Mouse (Mus musculus): ENCODE results near the gene Olfr1366. TPM values are rescaled to one million over a fixed set of nuclear protein-coding genes. Genes with fewer than 3 reads are reported as not detected.

Olfr1366 gene
- polyA plus RNA-seq, 1 experiment from 2014 or later = 0.10 TPM

DNA sequence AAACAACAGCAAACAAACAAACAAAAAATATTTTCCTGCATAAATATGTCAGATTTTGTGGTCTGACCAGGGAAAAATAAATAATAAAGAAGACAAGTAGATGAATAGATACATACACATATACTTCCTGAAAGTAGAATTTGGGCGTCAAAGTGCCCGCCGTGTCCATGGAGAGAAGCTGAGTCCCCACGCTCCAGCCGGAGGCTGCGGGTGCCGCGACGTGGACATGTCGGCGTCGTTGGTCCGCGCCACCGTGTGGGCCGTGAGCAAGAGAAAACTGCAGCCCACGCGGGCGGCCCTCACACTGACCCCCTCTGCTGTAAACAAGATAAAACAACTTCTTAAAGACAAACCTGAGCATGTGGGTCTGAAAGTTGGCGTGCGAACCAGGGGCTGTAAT, 47.5 kb downstream of the Olfr1366 start, which contains the start of gene AK157302:
AK157302 (plus strand) TSS at position 144 of the 400 bp plus-strand sequence.
- H3K36me3 ChIP-seq = no peaks in the 10 kb centered on the region
- no peak for ATAC-seq (ENCODE audit: insufficient number of reproducible peaks, low FRiP score)
- WGBS = 87% methylated on average over 21 of the region's 21 CpGs

DNA sequence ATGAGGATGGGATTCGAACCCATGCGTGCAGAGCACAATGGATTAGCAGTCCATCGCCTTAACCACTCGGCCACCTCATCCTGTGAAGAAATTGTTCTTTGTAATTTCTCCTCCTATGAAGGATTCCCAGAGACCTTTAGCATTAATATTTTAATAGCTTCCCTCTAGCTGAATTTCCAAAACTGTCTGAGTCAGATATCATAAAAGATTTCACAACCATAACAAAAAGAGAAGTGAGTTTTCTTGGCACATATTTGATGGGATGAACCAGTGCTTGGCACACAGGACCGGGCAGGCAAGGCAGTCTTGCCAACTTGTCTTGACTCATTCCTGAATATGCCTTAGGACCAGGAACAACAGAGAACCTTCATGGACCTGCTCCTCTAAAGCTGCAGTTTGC, 49.8 kb downstream of the Olfr1366 start:
- no peaks in the 10 kb centered on the region for H3K4me1 ChIP-seq (replicated peaks)
- no peak overlapping the region for H3K4me3 ChIP-seq
- no peaks in the 10 kb centered on the region for H3K36me3 ChIP-seq
- H3K4me2 ChIP-seq = no peak overlapping the region
- no peak for ATAC-seq (ENCODE audit: insufficient number of reproducible peaks, low FRiP score)
- 89% methylated on average over 5 of the region's 5 CpGs for WGBS
- H3K27me3 ChIP-seq (replicated peaks) = no peaks in the 10 kb centered on the region
- H3K27ac ChIP-seq (ENCODE audit: poor library complexity, severe bottlenecking) = no peak overlapping the region
- no peaks in the 10 kb centered on the region for H3K9me3 ChIP-seq (replicated peaks)
- H3K9ac ChIP-seq = no peak overlapping the region

More for the DNA sequence above, 47.5 kb downstream of the Olfr1366 start, which contains the start of gene AK157302:
- Histone ChIP-seq H3K4me1 (replicated peaks) (no peaks in the 10 kb centered on the region), H3K27ac (ENCODE audit: poor library complexity, severe bottlenecking) (no peak within 1 kb of the TSS), H3K4me3 (no peak within 1 kb of the TSS), H3K9me3 (replicated peaks) (no peaks in the 10 kb centered on the region), H3K4me2 (no peak within 1 kb of the TSS), H3K9ac (no peak within 1 kb of the TSS), H3K27me3 (replicated peaks) (no peaks in the 10 kb centered on the region)

DNA sequence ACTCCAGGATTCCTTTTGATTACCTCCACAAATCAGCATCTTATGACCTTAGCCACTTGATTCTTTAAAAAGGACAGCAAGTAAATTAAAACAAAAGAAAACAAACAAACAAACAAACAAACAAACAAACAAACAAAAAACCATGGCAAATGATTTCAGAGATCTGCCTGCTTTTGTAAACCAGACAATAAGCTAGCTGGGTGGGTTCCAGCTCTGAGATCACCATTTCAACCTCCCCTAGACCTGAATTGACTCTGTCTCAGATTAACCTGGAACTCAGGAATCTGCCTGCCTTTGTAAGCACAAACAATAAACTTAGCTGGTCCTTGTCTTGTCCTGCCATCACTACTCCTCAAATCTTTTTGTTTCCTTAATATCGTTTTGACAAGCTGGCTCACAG, 55.7 kb downstream of the Olfr1366 start:
- H3K4me2 ChIP-seq = no peak overlapping the region
- no peaks in the 10 kb centered on the region for H3K4me1 ChIP-seq (replicated peaks)
- 78% methylated on average over 1 of the region's 1 CpGs for WGBS
- H3K9me3 ChIP-seq (replicated peaks) = peaks cover 3% of the 10 kb centered on the region
- H3K4me3 ChIP-seq = no peak overlapping the region
- H3K36me3 ChIP-seq = peaks cover 16% of the 10 kb centered on the region
- H3K27ac ChIP-seq (ENCODE audit: poor library complexity, severe bottlenecking) = no peak overlapping the region
- no peaks in the 10 kb centered on the region for H3K27me3 ChIP-seq (replicated peaks)
- no peak for ATAC-seq (ENCODE audit: insufficient number of reproducible peaks, low FRiP score)
- H3K9ac ChIP-seq = no peak overlapping the region

Other genes starting within 250 kb of the Olfr1366 start
- not detected in 2 replicates for gene Gpx6, start 230.7 kb downstream of the Olfr1366 start, polyA plus RNA-seq (2016; fragmentation: Nextera tagmentation; extraction: Ambion mirVana)
- gene Olfr1367, start 195.9 kb downstream of the Olfr1366 start, polyA plus RNA-seq (2016; fragmentation: Nextera tagmentation; extraction: Ambion mirVana) = not detected in 2 replicates
- 8.8 and 9.9 TPM in 2 replicates for gene Zscan12, start 180.0 kb downstream of the Olfr1366 start, polyA plus RNA-seq (2016; fragmentation: Nextera tagmentation; extraction: Ambion mirVana)
- 71.2 and 72.6 TPM in 2 replicates for gene Zkscan3, start 140.1 kb downstream of the Olfr1366 start, polyA plus RNA-seq (2016; fragmentation: Nextera tagmentation; extraction: Ambion mirVana)
- gene Pgbd1, start 101.8 kb downstream of the Olfr1366 start, polyA plus RNA-seq (2016; fragmentation: Nextera tagmentation; extraction: Ambion mirVana) = 2.2 and 3.1 TPM in 2 replicates
- 26.8 and 28.1 TPM in 2 replicates for gene Zscan26, start 89.1 kb downstream of the Olfr1366 start, polyA plus RNA-seq (2016; fragmentation: Nextera tagmentation; extraction: Ambion mirVana)
- 2.3 and 2.4 TPM in 2 replicates for gene Nkapl, start 74.3 kb downstream of the Olfr1366 start, polyA plus RNA-seq (2016; fragmentation: Nextera tagmentation; extraction: Ambion mirVana)
- gene Zkscan4, start 63.9 kb downstream of the Olfr1366 start, polyA plus RNA-seq (2016; fragmentation: Nextera tagmentation; extraction: Ambion mirVana) = 1.7 and 2.1 TPM in 2 replicates
- gene Gm10065, start 63.4 kb downstream of the Olfr1366 start, polyA plus RNA-seq (2016; fragmentation: Nextera tagmentation; extraction: Ambion mirVana) = not detected in 2 replicates
- 0.24 and 0.33 TPM in 2 replicates for gene AK157302, start 47.6 kb downstream of the Olfr1366 start, polyA plus RNA-seq (2016; fragmentation: Nextera tagmentation; extraction: Ambion mirVana)
- gene Gm11273, start 41.4 kb downstream of the Olfr1366 start, polyA plus RNA-seq (2016; fragmentation: Nextera tagmentation; extraction: Ambion mirVana) = 6.4 and 10.3 TPM in 2 replicates
- gene Zkscan8, start 11.7 kb downstream of the Olfr1366 start, polyA plus RNA-seq (2016; fragmentation: Nextera tagmentation; extraction: Ambion mirVana) = 6.6 and 6.8 TPM in 2 replicates
- gene Olfr1535, start 17.1 kb upstream of the Olfr1366 start, polyA plus RNA-seq (2016; fragmentation: Nextera tagmentation; extraction: Ambion mirVana) = 0.04 and 0.05 TPM in 2 replicates
- gene Olfr1364, start 39.0 kb upstream of the Olfr1366 start, polyA plus RNA-seq (2016; fragmentation: Nextera tagmentation; extraction: Ambion mirVana) = not detected in 2 replicates
- not detected in 2 replicates for gene Olfr1362, start 71.2 kb upstream of the Olfr1366 start, polyA plus RNA-seq (2016; fragmentation: Nextera tagmentation; extraction: Ambion mirVana)
- not detected in 2 replicates for gene Olfr11, start 99.7 kb upstream of the Olfr1366 start, polyA plus RNA-seq (2016; fragmentation: Nextera tagmentation; extraction: Ambion mirVana)
- gene Olfr1361, start 120.6 kb upstream of the Olfr1366 start, polyA plus RNA-seq (2016; fragmentation: Nextera tagmentation; extraction: Ambion mirVana) = not detected in 2 replicates
- not detected in 2 replicates for gene Olfr1360, start 134.6 kb upstream of the Olfr1366 start, polyA plus RNA-seq (2016; fragmentation: Nextera tagmentation; extraction: Ambion mirVana)
- gene Olfr1359, start 155.3 kb upstream of the Olfr1366 start, polyA plus RNA-seq (2016; fragmentation: Nextera tagmentation; extraction: Ambion mirVana) = not detected in 2 replicates
- 0.91 TPM in 1 of 2 replicates, not detected in the other for gene Hist1h2bl, start 173.3 kb upstream of the Olfr1366 start, polyA plus RNA-seq (2016; fragmentation: Nextera tagmentation; extraction: Ambion mirVana)
- 5.4 and 6.6 TPM in 2 replicates for gene Hist1h2ai, start 173.6 kb upstream of the Olfr1366 start, polyA plus RNA-seq (2016; fragmentation: Nextera tagmentation; extraction: Ambion mirVana)
- 2.0 TPM in 2 replicates for gene Hist1h3h, start 174.9 kb upstream of the Olfr1366 start, polyA plus RNA-seq (2016; fragmentation: Nextera tagmentation; extraction: Ambion mirVana)
- gene Hist1h2bm, start 179.2 kb upstream of the Olfr1366 start, polyA plus RNA-seq (2016; fragmentation: Nextera tagmentation; extraction: Ambion mirVana) = 1.4 and 2.5 TPM in 2 replicates
- 0.31 and 0.68 TPM in 2 replicates for gene Hist1h4j, start 192.3 kb upstream of the Olfr1366 start, polyA plus RNA-seq (2016; fragmentation: Nextera tagmentation; extraction: Ambion mirVana)
- gene Hist1h4k, start 207.7 kb upstream of the Olfr1366 start, polyA plus RNA-seq (2016; fragmentation: Nextera tagmentation; extraction: Ambion mirVana) = 0.80 TPM in 1 of 2 replicates, not detected in the other
- gene Hist1h2ak, start 211.0 kb upstream of the Olfr1366 start, polyA plus RNA-seq (2016; fragmentation: Nextera tagmentation; extraction: Ambion mirVana) = 7.0 and 11.4 TPM in 2 replicates
- gene Hist1h2bn, start 211.3 kb upstream of the Olfr1366 start, polyA plus RNA-seq (2016; fragmentation: Nextera tagmentation; extraction: Ambion mirVana) = 1.1 and 2.1 TPM in 2 replicates
- 12.4 and 12.5 TPM in 2 replicates for gene Hist1h1b, start 237.8 kb upstream of the Olfr1366 start, polyA plus RNA-seq (2016; fragmentation: Nextera tagmentation; extraction: Ambion mirVana)
- gene Hist1h3i, start 240.6 kb upstream of the Olfr1366 start, polyA plus RNA-seq (2016; fragmentation: Nextera tagmentation; extraction: Ambion mirVana) = 54.7 and 68.0 TPM in 2 replicates
- 1.3 and 6.2 TPM in 2 replicates for gene Hist1h2an, start 244.4 kb upstream of the Olfr1366 start, polyA plus RNA-seq (2016; fragmentation: Nextera tagmentation; extraction: Ambion mirVana)
- 1.3 and 1.4 TPM in 2 replicates for gene Hist1h2bp, start 244.7 kb upstream of the Olfr1366 start, polyA plus RNA-seq (2016; fragmentation: Nextera tagmentation; extraction: Ambion mirVana)

Data from heart, embryonic 12.5 days (tissue).